Mouse (Mus musculus) CH12F3 (cell line): Measurements from ENCODE around the gene Lhx1.

Experiments used
- in situ Hi-C: fragments of 300-500 bp; cut with MboI; formaldehyde crosslinking; loops from 2 replicates; pipeline ENCODE4 v1.14.3; 2020; ENCODE audit warnings: low sequenced_read_pairs

Gene Lhx1

GRCm38 (mm10) chr11:84526976-84527860 lies 1.9 kb upstream of the Lhx1 start:
- in situ Hi-C loops: no loop called here

DNA sequence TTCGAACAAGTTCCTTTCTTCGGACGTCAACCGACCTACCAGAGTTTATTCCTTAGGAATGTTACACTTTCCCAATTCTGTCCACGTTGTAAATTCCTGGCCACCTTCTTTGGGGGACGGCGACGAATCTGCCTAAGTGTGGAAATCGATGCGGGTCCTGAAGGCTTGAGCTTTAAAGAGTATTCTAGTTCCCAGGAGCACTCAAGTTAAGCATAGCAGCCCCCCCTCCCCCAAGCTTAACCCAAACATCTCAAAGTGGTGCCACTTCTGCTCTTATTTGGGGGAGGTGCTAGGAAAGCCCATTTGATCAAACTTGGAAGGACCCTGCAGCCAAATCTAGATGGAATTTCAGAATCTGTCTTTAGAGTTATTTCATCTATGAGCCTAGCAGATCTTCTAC lies 1.1 kb upstream of the Lhx1 start:
- in situ Hi-C loops: no loop called here

- in situ Hi-C loops: no loop called here
Observed at GRCm38 (mm10) chr11:84524511-84525270, 644 bp downstream of the Lhx1 start.

DNA sequence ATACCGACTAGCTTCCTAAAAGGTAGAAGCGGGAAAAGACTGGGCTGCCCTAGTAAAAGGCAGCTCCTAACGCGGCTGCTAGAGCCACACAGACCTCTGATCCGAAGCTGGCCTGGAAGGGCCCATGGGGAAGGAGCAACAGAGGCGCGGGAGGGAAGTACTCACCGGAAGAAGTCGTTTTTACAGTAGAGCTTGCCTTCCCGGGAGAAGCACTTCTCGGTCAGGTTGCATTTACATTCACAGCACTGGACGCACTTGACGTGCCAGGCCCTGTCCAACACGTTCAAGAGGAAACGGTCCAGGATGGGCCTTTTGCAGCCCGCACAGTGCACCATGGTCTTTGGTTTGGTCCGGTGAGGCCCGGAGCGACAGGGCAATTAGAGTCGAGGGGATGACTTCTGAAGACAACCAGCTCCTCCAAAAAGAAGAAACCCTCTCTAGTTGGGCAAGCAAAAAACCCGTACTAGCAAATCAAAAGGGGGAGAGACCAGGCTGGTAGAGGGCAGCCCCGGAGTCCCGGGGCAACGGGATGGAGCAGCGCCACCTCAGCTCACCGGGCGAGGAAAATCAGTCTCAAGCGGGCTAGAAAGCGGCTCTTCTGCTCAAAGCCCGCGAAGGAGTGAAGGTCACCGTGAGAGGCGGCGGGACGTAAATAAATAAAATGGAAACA lies 1.4 kb downstream of the Lhx1 start:
- in situ Hi-C loops: no loop called here

GRCm38 (mm10) chr11:84523321-84523831 lies 2.0 kb downstream of the Lhx1 start:
- in situ Hi-C loops: no loop called here

DNA sequence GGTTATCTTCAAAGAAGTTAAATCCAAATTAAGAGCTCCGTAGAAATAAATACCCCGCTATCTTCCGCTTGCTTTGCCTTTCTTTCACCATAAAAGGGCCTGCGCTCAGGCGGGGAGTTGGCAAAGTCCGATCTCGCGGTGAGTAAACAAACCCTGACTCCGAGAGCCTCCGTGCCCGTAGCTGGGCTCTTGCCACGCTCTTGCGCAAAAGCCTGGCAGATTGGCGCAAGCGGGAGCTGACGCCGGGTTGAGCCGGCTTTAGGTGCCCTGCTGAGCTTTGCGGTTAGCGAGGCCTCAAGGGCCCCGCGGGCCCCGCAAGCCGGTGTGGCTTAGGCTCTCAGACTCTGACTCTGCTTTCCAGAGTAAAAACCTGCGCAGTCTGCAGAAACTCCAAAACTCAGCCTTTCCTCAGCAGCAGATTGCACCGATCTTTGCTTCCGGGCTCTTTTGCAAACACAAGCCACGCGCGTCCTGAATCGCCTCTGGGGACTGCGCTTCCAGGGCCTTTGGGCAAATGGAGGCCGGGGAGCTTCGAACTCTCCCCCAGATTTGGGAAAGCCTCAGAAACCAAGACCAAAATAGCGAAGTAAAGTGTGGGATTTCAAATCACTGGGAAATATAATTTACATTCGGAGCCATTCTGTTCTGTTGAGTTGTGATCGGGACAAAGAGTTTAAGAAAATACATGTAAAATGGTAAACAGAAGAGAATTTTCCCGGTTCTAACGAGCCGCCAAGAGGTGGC lies 2.6 kb downstream of the Lhx1 start:
- in situ Hi-C loops: no loop called here

DNA sequence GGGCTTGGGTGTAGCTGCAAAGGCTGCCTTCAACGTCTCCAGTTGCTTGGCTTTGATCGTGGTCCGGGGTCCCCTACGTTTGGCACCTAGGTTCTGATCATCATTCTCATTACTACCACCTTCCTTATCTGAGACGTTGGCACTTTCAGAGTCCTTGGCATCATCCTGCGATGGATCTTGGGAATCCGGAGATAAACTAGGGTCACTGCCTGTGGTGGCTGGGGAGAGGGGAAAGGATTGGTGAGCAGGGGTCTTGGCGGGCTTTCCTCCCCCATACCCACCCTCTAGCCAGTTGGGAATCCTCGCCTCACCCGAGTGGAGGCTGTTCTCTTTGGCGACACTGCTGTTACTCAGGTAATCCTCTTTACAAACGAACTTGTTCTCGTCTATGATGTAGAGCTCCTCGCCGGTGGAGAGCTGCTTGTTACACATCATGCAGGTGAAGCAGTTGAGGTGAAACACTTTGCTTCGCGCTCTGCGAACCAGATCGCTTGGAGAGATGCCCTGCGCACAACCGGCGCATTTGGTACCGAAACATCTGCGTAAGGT lies 3.5 kb downstream of the Lhx1 start:
- in situ Hi-C loops: no loop called here

GRCm38 (mm10) chr11:84521071-84521390 lies 4.3 kb downstream of the Lhx1 start:
- in situ Hi-C loops: no loop called here

DNA sequence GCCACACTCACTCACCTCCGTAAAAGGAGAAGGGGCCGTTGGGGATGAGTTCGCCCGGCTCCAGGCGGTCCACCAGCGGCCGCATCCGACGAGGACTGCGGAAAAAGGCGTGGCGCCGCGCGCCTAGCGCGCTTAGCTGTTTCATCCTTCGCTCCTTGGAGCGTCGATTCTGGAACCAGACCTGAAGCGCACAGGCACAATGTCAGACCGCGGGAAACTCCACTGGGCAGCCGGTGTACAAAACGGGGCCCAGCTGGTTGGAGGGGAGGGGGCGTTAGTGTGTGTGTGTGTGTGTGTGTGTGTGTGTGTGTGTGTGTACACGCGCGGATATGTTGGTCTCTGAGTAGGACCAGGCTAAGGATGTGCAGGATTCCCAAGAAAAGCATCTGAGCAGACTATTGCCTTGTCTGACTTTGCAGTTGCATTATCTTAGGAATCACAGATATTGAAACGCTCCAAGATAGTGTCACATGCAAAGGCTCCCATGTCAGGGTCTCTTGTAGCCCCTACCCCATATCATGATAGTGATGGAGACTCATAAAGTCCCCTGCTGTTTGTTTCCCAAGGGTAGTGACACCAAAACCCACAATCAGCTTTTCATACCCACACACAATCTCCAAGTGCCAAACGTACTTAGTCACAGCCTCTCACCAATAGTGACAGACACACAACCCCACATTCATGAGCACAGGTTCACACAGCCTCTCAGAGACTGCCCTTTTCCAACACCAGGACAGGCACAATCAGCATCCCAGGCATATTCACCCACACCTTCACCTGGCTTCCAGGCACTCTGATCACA lies 4.9 kb downstream of the Lhx1 start:
- in situ Hi-C loops: no loop called here

- in situ Hi-C loops: no loop called here
Observed at GRCm38 (mm10) chr11:84519576-84520268, 5.6 kb downstream of the Lhx1 start.

DNA sequence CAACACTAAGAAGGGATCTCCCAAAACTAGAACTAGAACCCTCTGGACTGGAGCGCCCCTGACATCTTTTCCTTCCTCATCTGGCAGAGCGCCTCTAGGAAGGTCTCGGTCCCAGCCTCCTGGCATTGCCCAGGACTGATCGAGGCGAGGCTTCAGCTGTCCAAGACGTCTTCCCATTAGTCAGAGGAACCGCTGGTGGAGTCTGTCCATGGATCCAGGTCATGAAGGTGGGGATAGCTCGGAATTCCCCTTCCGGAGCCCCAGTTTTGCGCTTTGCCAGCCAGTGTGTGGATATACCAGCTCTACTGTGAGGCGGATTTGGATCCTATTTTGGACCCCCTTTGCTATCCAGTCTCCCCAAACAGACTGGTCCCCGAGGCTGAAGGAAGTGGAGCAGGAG lies 6.3 kb downstream of the Lhx1 start:
- in situ Hi-C loops: no loop called here

GRCm38 (mm10) chr11:84518261-84518660 lies 7.1 kb downstream of the Lhx1 start:
- in situ Hi-C loops: no loop called here

GRCm38 (mm10) chr11:84517431-84517830 lies 7.9 kb downstream of the Lhx1 start:
- in situ Hi-C loops: no loop called here

DNA sequence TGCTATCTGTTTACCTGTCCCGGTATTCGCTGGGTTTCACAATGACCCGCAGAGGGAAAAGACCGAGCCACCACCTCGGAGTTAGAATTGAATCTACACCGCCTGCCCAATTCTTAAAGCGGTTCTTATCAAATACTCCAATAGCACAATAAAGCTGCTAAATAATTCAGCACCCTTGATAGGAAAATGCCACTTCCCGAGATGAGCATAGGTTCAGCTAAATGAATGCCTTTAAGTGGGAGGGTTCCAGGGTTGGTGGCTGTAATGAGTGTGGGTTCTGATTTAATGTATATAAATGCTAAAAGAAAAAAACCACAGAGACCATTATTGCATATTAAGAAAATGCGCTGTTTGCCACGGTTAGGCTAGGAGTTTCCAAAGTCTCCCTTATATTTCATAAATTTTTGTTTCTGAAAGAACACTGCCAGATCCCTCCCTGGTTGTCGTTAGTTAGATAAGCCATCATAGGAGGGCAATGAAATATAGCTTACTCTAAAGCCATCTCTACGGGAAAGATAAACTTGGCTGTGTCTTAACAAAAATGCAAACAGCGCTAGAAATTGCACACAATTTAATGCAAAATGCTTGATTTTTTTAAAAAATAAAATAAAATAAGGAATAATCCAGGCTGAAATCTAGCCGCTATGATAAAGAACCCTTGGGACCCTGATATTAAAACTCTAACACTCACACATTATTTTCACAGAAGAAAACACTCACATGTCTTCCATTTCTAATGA lies 8.7 kb downstream of the Lhx1 start:
- in situ Hi-C loops: no loop called here

DNA sequence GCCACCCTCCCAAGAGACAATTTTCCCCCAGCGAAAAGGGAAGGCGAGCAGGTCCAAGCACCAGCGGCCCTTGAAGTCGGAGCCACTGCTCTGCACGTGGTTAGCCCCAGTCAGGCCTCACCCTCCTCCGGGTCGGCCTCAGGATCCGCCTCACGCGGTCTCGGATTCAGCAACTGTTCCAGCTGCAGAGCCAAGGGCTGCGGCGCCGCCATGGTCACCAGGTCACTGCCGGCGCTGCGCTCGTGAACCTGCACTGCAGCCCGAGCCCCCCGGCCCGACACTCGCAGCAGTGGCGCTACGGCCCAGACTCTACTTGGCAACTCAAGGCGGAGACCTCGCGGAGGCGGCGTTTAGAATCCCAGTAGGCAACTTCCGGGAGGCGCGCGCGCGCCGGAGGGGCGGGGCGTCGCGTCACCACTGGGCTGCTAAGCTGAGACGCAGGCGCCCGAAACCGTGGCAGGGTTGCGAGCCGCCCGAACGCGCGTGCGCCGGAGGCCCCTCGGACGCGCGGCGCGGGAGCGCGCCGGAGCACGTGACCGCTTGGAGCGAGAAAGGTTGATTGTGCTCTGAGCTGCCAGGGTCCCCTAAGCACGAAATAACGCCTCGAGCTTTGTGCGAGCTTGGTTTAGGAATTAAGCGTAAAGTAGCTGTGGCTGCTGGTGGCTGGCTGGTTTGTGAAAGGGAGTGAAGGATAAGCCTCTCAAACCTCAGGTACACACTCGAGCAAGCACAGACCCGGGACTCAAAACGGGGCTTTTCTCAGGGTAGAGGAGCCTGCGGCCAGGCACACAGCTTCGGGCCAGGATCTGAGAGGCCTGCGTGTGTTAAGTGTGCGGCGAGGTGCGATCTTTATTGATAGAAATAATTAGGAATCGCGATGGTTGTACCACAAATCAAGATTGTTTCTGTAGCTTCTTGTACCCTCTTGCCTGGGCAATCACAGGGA lies 11.9 kb downstream of the Lhx1 start, which contains the start of gene Aatf:
Gene Aatf (minus strand): TSS at position 352 of the 946 bp plus-strand sequence.
- in situ Hi-C loops: no loop called here

- in situ Hi-C loops: no loop called here
Observed at GRCm38 (mm10) chr11:84512031-84512430, 13.3 kb downstream of the Lhx1 start.

DNA sequence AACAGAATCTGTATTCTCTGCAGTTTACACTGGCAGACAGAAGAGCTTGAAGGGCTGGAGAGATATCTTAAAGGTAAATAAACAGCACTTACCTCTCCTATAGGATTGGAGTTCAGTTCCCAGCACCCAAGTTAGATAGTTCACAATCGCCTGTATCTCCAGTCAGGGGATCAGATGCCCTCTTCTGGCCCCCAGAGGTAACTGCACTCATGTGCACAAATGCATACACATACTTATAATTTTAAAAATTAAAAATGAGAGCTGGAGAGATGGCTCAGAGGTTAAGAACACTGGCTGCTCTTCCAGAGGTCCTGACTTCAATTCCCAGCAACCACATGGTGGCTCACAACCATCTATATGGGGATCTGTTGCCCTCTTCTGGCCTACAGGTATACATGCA lies 21.0 kb downstream of the Lhx1 start:
- in situ Hi-C loops: no loop called here
